Mouse (Mus musculus): ENCODE measurements around the gene Pik3cg. TPM values are rescaled to one million over a fixed set of nuclear protein-coding genes. Genes with fewer than 3 reads are reported as not detected.

Pik3cg gene
- polyA plus RNA-seq, 2 experiments from 2014 or later = 18.7 to 33.8 TPM

GRCm38 (mm10) chr12:32141766-32142165, 66.7 kb downstream of the Pik3cg start:
- ATAC-seq = no peak

- no peak for ATAC-seq
These were observed 69.6 kb downstream of the Pik3cg start for GRCm38 (mm10) chr12:32138831-32139230.

- ATAC-seq = no peak
These were observed 70.1 kb downstream of the Pik3cg start for GRCm38 (mm10) chr12:32138362-32138761.

GRCm38 (mm10) chr12:32137542-32137941, 70.9 kb downstream of the Pik3cg start:
- no peak for ATAC-seq

GRCm38 (mm10) chr12:32127599-32128507, 80.6 kb downstream of the Pik3cg start:
- ATAC-seq = no peak

GRCm38 (mm10) chr12:32127158-32127557, 81.3 kb downstream of the Pik3cg start:
- no peak for ATAC-seq

GRCm38 (mm10) chr12:32124456-32124855, 84.0 kb downstream of the Pik3cg start:
- ATAC-seq = no peak

GRCm38 (mm10) chr12:32124030-32124429, 84.4 kb downstream of the Pik3cg start:
- ATAC-seq = no peak

GRCm38 (mm10) chr12:32123559-32123958, 84.9 kb downstream of the Pik3cg start:
- no peak for ATAC-seq

Other genes with a start within 250 kb of the Pik3cg start
- gene Prkar2b, start 147.4 kb downstream of the Pik3cg start, polyA plus RNA-seq (2017; shearing (Covaris generic)) = under 1 TPM; 0.30 to 0.68 TPM
- 1 to 10 TPM; 1.0 to 2.8 TPM for gene Ccdc71l, start 170.0 kb upstream of the Pik3cg start, polyA plus RNA-seq (2017; shearing (Covaris generic))

Measured in CD4-positive, CD25-positive, alpha-beta regulatory T cell, adult 4 months (primary cell).